Mouse (Mus musculus) heart, embryonic 12.5 days (tissue): Measurements from ENCODE around the gene Lgals7. TPM values are rescaled to one million over a fixed set of nuclear protein-coding genes. Genes with fewer than 3 reads are reported as not detected.

ENCODE experiments used
- ATAC-seq: fragments of 200-750 bp; cut with Nextera tagmentation; 2 replicates; pipeline ENCODE4 v1.8.0; 2017; ENCODE audit warnings: moderate TSS enrichment, moderate library complexity; ENCODE audit not compliant: insufficient number of reproducible peaks, low FRiP score
- H3K27ac ChIP-seq: fragments of 300-500 bp; sonication (generic); 2 replicates; pipeline ENCODE4 v1.5.1; 2016; ENCODE audit warnings: mild to moderate bottlenecking, moderate library complexity; ENCODE audit not compliant: poor library complexity, severe bottlenecking
- H3K27me3 ChIP-seq: fragments of 300-500 bp; sonication (generic); replicated peaks from 2 replicates; pipeline ENCODE4 v1.6.1; 2016; ENCODE audit warnings: mild to moderate bottlenecking, moderate library complexity
- H3K36me3 ChIP-seq: fragments of 300-500 bp; sonication (generic); 2 replicates; pipeline ENCODE4 v1.6.1; 2016; ENCODE audit warnings: mild to moderate bottlenecking, moderate library complexity
- H3K4me1 ChIP-seq: fragments of 300-500 bp; sonication (generic); replicated peaks from 2 replicates; pipeline ENCODE4 v1.6.1; 2016; ENCODE audit warnings: mild to moderate bottlenecking
- H3K4me2 ChIP-seq: fragments of 300-500 bp; sonication (generic); 2 replicates; pipeline ENCODE4 v1.6.1; 2016; ENCODE audit warnings: mild to moderate bottlenecking, moderate library complexity
- H3K4me3 ChIP-seq: fragments of 300-500 bp; sonication (generic); 2 replicates; pipeline ENCODE4 v1.5.1; 2016; ENCODE audit warnings: mild to moderate bottlenecking
- H3K9ac ChIP-seq: fragments of 300-500 bp; sonication (generic); 2 replicates; pipeline ENCODE4 v1.6.1; 2016; ENCODE audit warnings: mild to moderate bottlenecking, moderate library complexity
- H3K9me3 ChIP-seq: fragments of 300-500 bp; sonication (generic); replicated peaks from 2 replicates; pipeline ENCODE4 v1.6.1; 2016; ENCODE audit warnings: mild to moderate bottlenecking, moderate library complexity
- WGBS: fragments of 180-500 bp; shearing (Covaris S2); methylation state at CpG from one replicate; pipeline ENCODE4 v1.1.7; 2016; 5-methylcytosine and 5-hydroxymethylcytosine counted together
- polyA plus RNA-seq: library from polyadenylated mRNA; unstranded; fragments of >200 nt; fragmentation: Nextera tagmentation; extraction: Ambion mirVana; gene quantifications from 2 replicates; pipeline ENCODE4 v1.2.1, GENCODE M21; 2016

The Lgals7 gene
- polyA plus RNA-seq, 1 experiment from 2014 or later: 1.3 TPM

GRCm38 (mm10) chr7:28829821-28830220 lies 33.8 kb upstream of the Lgals7 start:
- Histone ChIP-seq H3K9ac (no peak overlapping the region), H3K9me3 (no peaks in the 10 kb centered on the region), H3K36me3 (peaks cover 41% of the 10 kb centered on the region), H3K4me3 (no peak overlapping the region), H3K4me1 (peaks cover 27% of the 10 kb centered on the region), H3K27ac (no peak overlapping the region), H3K4me2 (no peak overlapping the region), H3K27me3 (no peaks in the 10 kb centered on the region)
- ATAC-seq: no peak
- 93% methylated on average over 8 of the region's 8 CpGs for WGBS

DNA sequence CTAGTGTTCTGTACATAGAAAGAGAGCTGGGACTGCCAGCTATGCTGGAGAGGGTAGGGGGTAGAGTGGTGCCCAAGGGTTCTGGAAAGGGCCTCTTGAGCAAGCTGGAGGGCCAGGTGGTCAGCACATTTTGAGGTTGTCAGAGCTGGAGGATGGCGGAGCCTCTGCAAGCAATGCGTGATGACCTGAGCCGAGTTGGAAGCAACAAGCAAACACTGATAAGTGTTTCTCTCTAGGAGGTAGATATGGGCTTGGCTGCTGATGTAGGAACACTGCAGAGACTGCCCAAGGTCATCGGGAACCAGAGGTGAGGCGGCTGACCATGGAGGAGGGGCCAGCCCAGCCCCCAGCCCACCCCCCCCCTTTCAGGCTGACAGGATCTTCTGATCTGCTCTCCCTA lies 32.7 kb upstream of the Lgals7 start:
- ATAC-seq: no peak
- Histone ChIP-seq H3K27me3 (no peaks in the 10 kb centered on the region), H3K4me2 (no peak overlapping the region), H3K4me1 (peaks cover 22% of the 10 kb centered on the region), H3K9me3 (no peaks in the 10 kb centered on the region), H3K36me3 (peaks cover 41% of the 10 kb centered on the region), H3K9ac (no peak overlapping the region), H3K4me3 (no peak overlapping the region), H3K27ac (no peak overlapping the region)
- 60% methylated on average over 5 of the region's 5 CpGs for WGBS

DNA sequence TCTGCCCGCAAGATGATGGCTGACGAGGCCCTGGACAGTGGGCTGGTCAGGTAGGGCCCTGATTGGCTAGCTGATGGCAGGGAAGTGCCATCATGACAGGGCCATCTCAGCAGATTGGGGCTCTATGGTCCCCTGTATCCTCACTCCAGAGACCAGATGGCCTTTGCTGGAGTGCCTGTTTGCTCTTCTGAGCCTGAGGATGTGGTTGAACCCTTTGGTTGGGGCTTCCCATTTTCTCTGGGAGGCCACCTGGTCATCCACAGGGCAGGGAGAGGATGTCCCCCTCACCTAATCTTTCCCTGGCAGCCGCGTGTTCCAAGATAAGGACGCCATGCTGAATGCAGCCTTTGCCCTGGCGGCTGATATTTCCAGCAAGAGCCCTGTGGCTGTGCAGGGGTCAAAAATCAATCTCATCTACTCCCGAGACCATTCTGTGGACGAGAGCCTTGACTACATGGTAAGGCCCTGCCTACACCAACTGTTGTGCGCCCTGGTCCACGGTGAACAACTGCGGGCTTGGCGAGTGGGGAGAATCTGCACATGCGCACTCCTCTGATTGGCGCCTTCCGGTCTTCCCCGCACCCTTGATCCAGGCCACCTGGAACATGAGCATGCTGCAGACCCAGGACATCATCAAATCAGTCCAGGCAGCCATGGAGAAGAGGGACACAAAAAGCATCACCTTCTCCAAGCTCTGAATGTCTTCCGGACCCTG lies 32.1 kb upstream of the Lgals7 start:
- no peaks in the 10 kb centered on the region for H3K27me3 ChIP-seq
- H3K9me3 ChIP-seq: no peaks in the 10 kb centered on the region
- 0 out of 2 replicates have a peak overlapping the region, but pooled peaks have one; percentile 18 for H3K9ac ChIP-seq
- H3K27ac ChIP-seq: no peak overlapping the region
- no peak overlapping the region for H3K4me3 ChIP-seq
- WGBS: 72% methylated on average over 17 of the region's 17 CpGs
- H3K36me3 ChIP-seq: peaks cover 39% of the 10 kb centered on the region
- no peak overlapping the region for H3K4me2 ChIP-seq
- peaks cover 16% of the 10 kb centered on the region for H3K4me1 ChIP-seq
- no peak for ATAC-seq

GRCm38 (mm10) chr7:28832137-28832536 lies 31.5 kb upstream of the Lgals7 start:
- peaks cover 16% of the 10 kb centered on the region for H3K4me1 ChIP-seq
- 68% methylated on average over 6 of the region's 6 CpGs for WGBS
- H3K9ac ChIP-seq: no peak overlapping the region
- H3K4me3 ChIP-seq: no peak overlapping the region
- H3K9me3 ChIP-seq: no peaks in the 10 kb centered on the region
- no peaks in the 10 kb centered on the region for H3K27me3 ChIP-seq
- no peak overlapping the region for H3K4me2 ChIP-seq
- no peak overlapping the region for H3K27ac ChIP-seq
- peaks cover 38% of the 10 kb centered on the region for H3K36me3 ChIP-seq
- ATAC-seq: no peak

- Histone ChIP-seq H3K36me3 (peaks cover 36% of the 10 kb centered on the region), H3K27ac (no peak within 1 kb of the TSS), H3K27me3 (no peaks in the 10 kb centered on the region), H3K9me3 (no peaks in the 10 kb centered on the region), H3K9ac (no peak within 1 kb of the TSS), H3K4me3 (no peak within 1 kb of the TSS), H3K4me2 (no peak within 1 kb of the TSS), H3K4me1 (peaks cover 13% of the 10 kb centered on the region)
- WGBS: 76% methylated on average over 6 of the region's 6 CpGs
- 0 out of 2 replicates have a peak, but pooled peaks have one; percentile 19 for ATAC-seq
Measured at GRCm38 (mm10) chr7:28833723-28834347, 29.8 kb upstream of the Lgals7 start, which contains the start of gene Lgals4. Gene Lgals4 (plus strand): TSS chr7:28833854.

DNA sequence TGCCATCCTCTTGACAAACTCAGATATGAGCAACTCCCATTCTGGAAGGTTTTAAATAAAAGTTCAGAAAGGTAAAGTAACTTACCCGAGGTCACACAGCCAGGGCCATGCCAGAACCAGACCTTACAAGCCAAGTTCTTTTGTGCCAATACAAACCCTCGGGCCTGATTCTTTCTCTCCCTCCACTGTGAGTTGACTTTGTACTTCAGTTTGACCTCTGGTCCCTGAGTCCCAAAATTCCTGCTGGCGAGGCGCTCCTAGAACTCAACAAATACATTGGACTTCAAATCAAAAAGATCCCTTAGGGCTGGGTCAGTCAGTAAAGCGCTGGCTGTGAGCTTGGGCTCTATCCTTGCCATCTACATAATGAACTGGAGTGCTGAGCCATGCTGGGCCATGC lies 26.7 kb upstream of the Lgals7 start:
- WGBS: 80% methylated on average over 5 of the region's 5 CpGs
- Histone ChIP-seq H3K9me3 (no peaks in the 10 kb centered on the region), H3K4me2 (no peak overlapping the region), H3K9ac (no peak overlapping the region), H3K4me1 (peaks cover under 1% of the 10 kb centered on the region; the same call in 1 of the 2 replicates), H3K4me3 (no peak overlapping the region), H3K27ac (no peak overlapping the region), H3K36me3 (peaks cover 8% of the 10 kb centered on the region), H3K27me3 (no peaks in the 10 kb centered on the region)
- ATAC-seq: no peak

DNA sequence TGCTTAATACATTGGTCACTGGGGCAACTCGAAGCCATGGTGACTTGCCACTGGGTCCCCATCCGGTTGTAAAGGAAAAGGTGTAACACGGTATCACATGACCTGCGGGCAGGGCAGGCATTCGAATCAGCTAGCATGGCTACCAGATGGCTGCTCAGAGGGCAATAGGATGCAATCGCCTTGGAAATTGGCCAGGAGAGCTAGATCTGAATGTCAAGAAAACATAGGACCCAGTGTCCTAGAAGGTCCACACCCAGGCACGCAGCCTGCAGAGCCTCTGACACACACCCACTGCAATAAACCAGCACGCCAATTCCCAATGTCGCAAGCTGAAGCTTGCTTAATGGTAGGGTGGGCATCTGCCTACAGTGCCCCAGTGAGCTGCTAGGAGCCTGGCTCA lies 25.3 kb upstream of the Lgals7 start:
- Histone ChIP-seq H3K9ac (no peak overlapping the region), H3K4me2 (no peak overlapping the region), H3K9me3 (peaks cover 5% of the 10 kb centered on the region; the same call in 1 of the 2 replicates), H3K4me3 (no peak overlapping the region), H3K27me3 (no peaks in the 10 kb centered on the region), H3K36me3 (no peaks in the 10 kb centered on the region), H3K27ac (no peak overlapping the region), H3K4me1 (no peaks in the 10 kb centered on the region)
- ATAC-seq: no peak
- 77% methylated on average over 9 of the region's 9 CpGs for WGBS

DNA sequence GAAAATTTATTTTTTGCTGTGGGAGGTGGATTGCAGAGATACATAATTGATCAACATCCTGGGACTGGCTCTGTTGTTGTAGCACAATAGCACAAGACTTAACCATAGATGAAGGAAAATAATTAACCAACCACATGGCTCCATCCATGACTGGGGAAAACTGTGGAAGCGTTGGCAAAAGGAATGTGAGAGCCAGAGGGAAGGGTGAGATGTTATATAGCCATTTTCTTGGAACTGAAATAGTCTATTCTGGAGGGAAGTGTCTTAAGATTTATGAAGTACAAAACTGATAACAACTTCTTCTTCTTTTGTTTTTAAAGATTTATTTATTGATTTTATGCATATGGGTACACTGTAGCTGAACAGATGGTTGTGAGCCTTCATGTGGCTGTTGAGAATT lies 16.4 kb upstream of the Lgals7 start:
- ATAC-seq: no peak
- Histone ChIP-seq H3K4me1 (no peaks in the 10 kb centered on the region), H3K4me2 (no peak overlapping the region), H3K9me3 (peaks cover 5% of the 10 kb centered on the region; the same call in 1 of the 2 replicates), H3K4me3 (no peak overlapping the region), H3K9ac (no peak overlapping the region), H3K27ac (no peak overlapping the region), H3K36me3 (no peaks in the 10 kb centered on the region), H3K27me3 (peaks cover 7% of the 10 kb centered on the region; the same call in 1 of the 2 replicates)
- 74% methylated on average over 1 of the region's 1 CpGs for WGBS

DNA sequence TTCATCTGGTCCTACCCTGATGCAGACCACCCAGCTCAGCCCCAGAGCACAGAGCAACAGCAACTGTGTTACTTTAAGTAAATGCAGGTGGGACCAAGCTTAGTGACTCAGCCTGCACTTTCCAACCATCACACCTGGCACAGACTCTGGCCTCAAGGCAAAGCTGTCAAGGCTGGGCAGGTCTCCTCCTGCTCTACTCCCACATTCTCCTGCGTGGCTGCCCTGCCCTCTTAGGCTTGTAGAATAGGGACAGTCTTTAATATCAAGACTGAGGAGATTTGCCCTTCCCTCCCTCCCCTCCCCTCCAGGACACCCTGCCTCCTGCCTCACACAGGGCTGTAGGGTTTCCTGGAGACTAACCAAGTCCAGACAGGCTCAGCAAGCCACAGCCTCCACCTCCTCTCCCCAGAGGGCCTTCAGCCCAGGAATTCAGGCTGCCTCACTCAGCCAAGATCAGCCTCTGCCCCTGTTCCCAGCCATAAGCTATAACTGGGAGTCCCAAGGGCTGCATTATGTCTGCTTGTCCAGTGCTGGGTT lies 13.9 kb upstream of the Lgals7 start:
- no peak for ATAC-seq
- H3K27ac ChIP-seq: no peak overlapping the region
- H3K4me1 ChIP-seq: no peaks in the 10 kb centered on the region
- no peak overlapping the region for H3K9ac ChIP-seq
- H3K27me3 ChIP-seq: peaks cover 7% of the 10 kb centered on the region; the same call in 1 of the 2 replicates
- 39% methylated on average over 1 of the region's 1 CpGs for WGBS
- no peaks in the 10 kb centered on the region for H3K36me3 ChIP-seq
- no peaks in the 10 kb centered on the region; the same call in 1 of the 2 replicates for H3K9me3 ChIP-seq
- H3K4me3 ChIP-seq: no peak overlapping the region
- no peak overlapping the region for H3K4me2 ChIP-seq

GRCm38 (mm10) chr7:28850642-28851041 lies 13.0 kb upstream of the Lgals7 start:
- Histone ChIP-seq H3K4me1 (no peaks in the 10 kb centered on the region), H3K27ac (no peak overlapping the region), H3K4me2 (no peak overlapping the region), H3K9ac (no peak overlapping the region), H3K36me3 (no peaks in the 10 kb centered on the region), H3K9me3 (no peaks in the 10 kb centered on the region; the same call in 1 of the 2 replicates), H3K27me3 (peaks cover 7% of the 10 kb centered on the region; the same call in 1 of the 2 replicates), H3K4me3 (no peak overlapping the region)
- 80% methylated on average over 4 of the region's 4 CpGs for WGBS
- no peak for ATAC-seq

- Histone ChIP-seq H3K9ac (no peak overlapping the region), H3K36me3 (no peaks in the 10 kb centered on the region), H3K4me3 (no peak overlapping the region), H3K4me2 (no peak overlapping the region), H3K27me3 (no peaks in the 10 kb centered on the region), H3K27ac (no peak overlapping the region), H3K9me3 (peaks cover 5% of the 10 kb centered on the region; the same call in 1 of the 2 replicates), H3K4me1 (peaks cover 19% of the 10 kb centered on the region)
- 79% methylated on average over 2 of the region's 2 CpGs for WGBS
- no peak for ATAC-seq
Measured at GRCm38 (mm10) chr7:28859953-28860352, 3.7 kb upstream of the Lgals7 start.
